Mouse (Mus musculus): ENCODE results near the gene Vcam1.

Gene Vcam1

GRCm38 (mm10) chr3:116129259-116129738, at the start of gene Vcam1:
Gene Vcam1 (minus strand): TSS chr3:116129688.
- no peak for DNase-seq (ENCODE audit: low read depth, low spot score)

- no peak for DNase-seq (ENCODE audit: low read depth, low spot score)
Measured at GRCm38 (mm10) chr3:116175106-116175505, 45.6 kb upstream of the Vcam1 start.

GRCm38 (mm10) chr3:116171461-116171860, 42.0 kb upstream of the Vcam1 start:
- no peak for DNase-seq (ENCODE audit: low read depth, low spot score)

- no peak for DNase-seq (ENCODE audit: low read depth, low spot score)
Measured at GRCm38 (mm10) chr3:116168056-116168455, 38.6 kb upstream of the Vcam1 start.

GRCm38 (mm10) chr3:116166296-116166695, 36.8 kb upstream of the Vcam1 start:
- DNase-seq (ENCODE audit: low read depth, low spot score), result no peak

GRCm38 (mm10) chr3:116165030-116165429, 35.5 kb upstream of the Vcam1 start:
- no peak for DNase-seq (ENCODE audit: low read depth, low spot score)

- no peak for DNase-seq (ENCODE audit: low read depth, low spot score)
Measured at GRCm38 (mm10) chr3:116163517-116163916, 34.0 kb upstream of the Vcam1 start.

GRCm38 (mm10) chr3:116162097-116162666, 32.7 kb upstream of the Vcam1 start:
- no peak for DNase-seq (ENCODE audit: low read depth, low spot score)

GRCm38 (mm10) chr3:116159376-116159775, 29.9 kb upstream of the Vcam1 start:
- DNase-seq (ENCODE audit: low read depth, low spot score), result no peak

GRCm38 (mm10) chr3:116157447-116157990, 28.0 kb upstream of the Vcam1 start:
- DNase-seq (ENCODE audit: low read depth, low spot score), result no peak

- DNase-seq (ENCODE audit: low read depth, low spot score), result no peak
Measured at GRCm38 (mm10) chr3:116150056-116150632, 20.7 kb upstream of the Vcam1 start.

GRCm38 (mm10) chr3:116149096-116149495, 19.6 kb upstream of the Vcam1 start:
- DNase-seq (ENCODE audit: low read depth, low spot score), result no peak

GRCm38 (mm10) chr3:116148676-116149075, 19.2 kb upstream of the Vcam1 start:
- DNase-seq (ENCODE audit: low read depth, low spot score), result no peak

- DNase-seq (ENCODE audit: low read depth, low spot score), result no peak
Measured at GRCm38 (mm10) chr3:116141226-116141625, 11.7 kb upstream of the Vcam1 start.

- DNase-seq (ENCODE audit: low read depth, low spot score), result no peak
Measured at GRCm38 (mm10) chr3:116139000-116139399, 9.5 kb upstream of the Vcam1 start.

GRCm38 (mm10) chr3:116138081-116138480, 8.6 kb upstream of the Vcam1 start:
- DNase-seq (ENCODE audit: low read depth, low spot score), result no peak

GRCm38 (mm10) chr3:116133363-116133762, 3.9 kb upstream of the Vcam1 start:
- no peak for DNase-seq (ENCODE audit: low read depth, low spot score)

- DNase-seq (ENCODE audit: low read depth, low spot score), result no peak
Measured at GRCm38 (mm10) chr3:116130711-116131110, 1.2 kb upstream of the Vcam1 start.

GRCm38 (mm10) chr3:116129841-116130595, 530 bp upstream of the Vcam1 start:
- DNase-seq (ENCODE audit: low read depth, low spot score), result no peak

- no peak for DNase-seq (ENCODE audit: low read depth, low spot score)
Measured at GRCm38 (mm10) chr3:116128311-116129204, 930 bp downstream of the Vcam1 start.

- no peak for DNase-seq (ENCODE audit: low read depth, low spot score)
Measured at GRCm38 (mm10) chr3:116127836-116128235, 1.7 kb downstream of the Vcam1 start.
